Mouse (Mus musculus) retina, adult 2 months (tissue): ENCODE data around the gene Phf21b.
"Not testable (repeated sequence)": the region's sequence is repeated elsewhere in the genome, so short reads cannot be mapped to it uniquely, and the experiment has no call there.

Source experiments
- DNase-seq: peaks from one replicate; pipeline ENCODE4 v3.0.0-alpha.2; 2012; ENCODE audit warnings: low read depth, low spot score

Phf21b gene

GRCm38 (mm10) chr15:84856006-84856995 is at the start of gene Phf21b:
Phf21b (minus strand) TSS chr15:84856049.
- DNase-seq: peak; percentile 88

DNA sequence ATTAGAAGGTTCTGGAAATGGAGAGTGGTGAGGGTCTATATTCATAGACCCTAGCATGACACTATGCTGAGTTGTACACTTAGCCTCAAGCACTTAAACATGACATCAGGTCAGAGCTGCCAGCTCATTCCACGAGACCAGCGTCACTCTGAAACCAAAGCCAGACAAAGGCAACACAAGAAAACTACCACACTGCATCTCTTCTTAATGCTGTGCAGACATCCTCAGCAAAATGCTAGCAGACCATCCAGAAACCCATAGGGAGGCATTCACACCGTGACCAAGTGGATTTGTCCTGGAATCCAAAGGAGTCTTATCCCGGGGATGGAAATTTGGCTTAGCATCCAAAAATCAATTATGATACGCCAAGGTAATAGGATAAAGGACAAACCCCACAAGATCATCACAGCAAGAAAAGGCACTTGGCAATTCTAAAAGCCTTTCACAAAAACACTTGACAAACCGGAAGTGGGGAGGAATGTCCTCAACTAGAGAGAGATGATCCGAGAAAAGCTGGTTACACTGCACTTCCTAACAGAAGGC is 48.1 kb upstream of the Phf21b start:
- no peak for DNase-seq

- no peak for DNase-seq
These were observed 42.2 kb upstream of the Phf21b start for GRCm38 (mm10) chr15:84898077-84898476.

- no peak for DNase-seq
These were observed 40.8 kb upstream of the Phf21b start for GRCm38 (mm10) chr15:84896664-84897063.

- not testable (repeated sequence) for DNase-seq
These were observed 40.4 kb upstream of the Phf21b start for GRCm38 (mm10) chr15:84896216-84896615.

GRCm38 (mm10) chr15:84891658-84892057 is 35.8 kb upstream of the Phf21b start:
- peak; percentile 78 for DNase-seq

GRCm38 (mm10) chr15:84891246-84891645 is 35.4 kb upstream of the Phf21b start:
- DNase-seq: peak; percentile 18

- no peak for DNase-seq
These were observed 32.2 kb upstream of the Phf21b start for GRCm38 (mm10) chr15:84888066-84888465.

- DNase-seq: no peak
These were observed 21.4 kb upstream of the Phf21b start for GRCm38 (mm10) chr15:84877029-84877815.

DNA sequence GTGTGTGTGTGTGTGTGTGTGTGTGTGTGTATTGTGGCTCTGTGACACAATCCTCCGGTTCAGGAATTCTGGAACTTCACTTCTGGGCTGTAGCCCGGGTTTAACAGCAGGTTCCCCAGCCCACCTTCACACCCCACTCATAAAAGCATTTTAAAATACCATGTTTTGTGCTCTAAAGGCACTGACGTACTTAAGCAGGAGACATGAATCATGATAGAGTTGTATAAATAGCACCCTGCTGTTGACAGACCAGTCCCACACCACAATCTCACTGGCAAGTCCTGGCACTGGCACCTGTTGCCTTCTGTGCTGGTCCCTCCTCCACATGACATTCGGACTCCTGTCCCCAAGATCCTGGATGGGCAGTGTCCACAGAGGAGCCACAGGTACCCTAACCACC is 18.0 kb upstream of the Phf21b start:
- no peak for DNase-seq

DNA sequence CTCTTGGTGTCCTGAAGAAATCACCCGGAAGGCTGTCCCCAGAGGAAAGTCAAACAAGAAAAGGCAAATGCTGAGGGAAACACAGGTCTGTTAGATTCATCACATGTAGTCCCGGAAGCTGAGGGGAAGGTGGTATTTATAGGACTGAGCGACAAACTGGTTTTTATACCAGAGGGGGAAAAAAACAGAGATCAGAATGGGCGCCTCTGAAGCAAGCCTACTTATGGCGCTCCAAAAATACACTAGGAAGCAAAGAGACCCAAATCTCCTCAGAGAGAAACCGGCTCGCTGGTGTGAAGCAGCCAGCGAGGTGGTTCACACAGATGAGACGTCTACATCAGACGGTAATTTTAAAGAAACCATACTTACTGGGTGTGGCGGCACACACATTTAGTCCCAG is 17.2 kb upstream of the Phf21b start:
- no peak for DNase-seq

GRCm38 (mm10) chr15:84871802-84872201 is 16.0 kb upstream of the Phf21b start:
- DNase-seq: no peak

GRCm38 (mm10) chr15:84861911-84862310 is 6.1 kb upstream of the Phf21b start:
- no peak for DNase-seq

- DNase-seq: no peak
These were observed 1.8 kb upstream of the Phf21b start for GRCm38 (mm10) chr15:84857623-84858022.

- DNase-seq: peak; percentile 50
These were observed 638 bp downstream of the Phf21b start for GRCm38 (mm10) chr15:84854921-84855901.

DNA sequence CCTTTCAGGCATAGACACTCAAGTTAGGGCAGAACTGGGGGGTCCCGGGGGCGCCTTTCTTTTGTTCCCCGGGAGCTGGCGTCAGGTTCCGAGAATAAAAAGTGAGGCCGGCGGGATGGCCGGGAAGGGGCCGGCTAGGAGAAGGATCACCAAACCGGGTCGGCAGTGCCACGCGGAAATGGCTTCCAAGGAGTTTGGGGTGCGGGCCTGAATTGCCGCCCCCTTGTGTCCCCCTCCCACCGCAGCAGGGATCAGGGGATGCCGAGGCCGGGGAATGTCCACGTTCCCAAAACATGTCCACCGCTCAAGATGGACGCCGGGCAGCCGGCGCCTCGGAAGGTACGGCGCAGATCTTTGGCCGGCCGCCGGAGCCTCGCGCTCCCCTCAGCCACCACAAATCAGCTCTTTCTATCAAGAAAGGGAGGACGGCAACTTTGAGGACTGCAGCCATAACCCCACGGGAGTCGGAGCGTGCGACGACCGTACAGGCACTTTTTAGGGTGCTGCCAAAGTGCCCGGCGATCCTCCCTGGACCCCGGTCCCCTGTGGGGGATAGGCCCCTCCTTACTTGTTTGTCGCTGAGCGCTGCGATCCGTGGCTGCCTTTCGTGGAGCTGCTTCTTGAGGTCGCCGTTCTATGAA is 1.6 kb downstream of the Phf21b start:
- DNase-seq: peak; percentile 23

GRCm38 (mm10) chr15:84853261-84854137 is 2.4 kb downstream of the Phf21b start:
- DNase-seq: peak; percentile 54

DNA sequence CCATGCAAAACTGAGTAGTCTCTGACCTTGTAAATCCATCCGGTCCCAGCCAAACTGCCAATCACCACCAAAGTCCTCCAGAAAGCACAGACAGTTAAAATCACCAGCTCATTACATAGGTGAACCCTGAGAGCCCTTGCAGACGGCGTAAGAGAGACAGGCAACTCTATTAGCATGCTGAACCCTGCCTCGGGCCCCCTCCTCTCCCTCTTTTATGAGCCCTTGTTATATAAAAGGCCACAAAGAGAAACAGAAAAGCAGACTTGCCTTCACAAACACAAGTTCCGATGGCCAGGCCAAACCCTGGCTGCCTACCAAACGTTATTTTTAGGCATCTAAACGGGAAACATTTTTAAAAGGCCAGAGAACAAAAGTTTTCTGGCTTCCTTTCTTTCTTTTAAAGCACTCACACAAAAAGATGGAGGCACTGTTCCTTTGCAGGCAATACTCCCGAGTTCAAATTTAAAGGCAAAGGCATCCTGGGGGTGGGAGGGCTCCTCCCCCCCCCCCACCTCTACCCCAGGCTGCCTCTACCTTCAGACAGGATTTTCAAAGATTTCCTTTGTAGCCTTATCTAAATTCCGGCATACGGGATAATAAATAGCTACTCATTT is 3.3 kb downstream of the Phf21b start:
- DNase-seq: no peak

GRCm38 (mm10) chr15:84850321-84850720 is 5.5 kb downstream of the Phf21b start:
- no peak for DNase-seq
